In the genomic region with DNA sequence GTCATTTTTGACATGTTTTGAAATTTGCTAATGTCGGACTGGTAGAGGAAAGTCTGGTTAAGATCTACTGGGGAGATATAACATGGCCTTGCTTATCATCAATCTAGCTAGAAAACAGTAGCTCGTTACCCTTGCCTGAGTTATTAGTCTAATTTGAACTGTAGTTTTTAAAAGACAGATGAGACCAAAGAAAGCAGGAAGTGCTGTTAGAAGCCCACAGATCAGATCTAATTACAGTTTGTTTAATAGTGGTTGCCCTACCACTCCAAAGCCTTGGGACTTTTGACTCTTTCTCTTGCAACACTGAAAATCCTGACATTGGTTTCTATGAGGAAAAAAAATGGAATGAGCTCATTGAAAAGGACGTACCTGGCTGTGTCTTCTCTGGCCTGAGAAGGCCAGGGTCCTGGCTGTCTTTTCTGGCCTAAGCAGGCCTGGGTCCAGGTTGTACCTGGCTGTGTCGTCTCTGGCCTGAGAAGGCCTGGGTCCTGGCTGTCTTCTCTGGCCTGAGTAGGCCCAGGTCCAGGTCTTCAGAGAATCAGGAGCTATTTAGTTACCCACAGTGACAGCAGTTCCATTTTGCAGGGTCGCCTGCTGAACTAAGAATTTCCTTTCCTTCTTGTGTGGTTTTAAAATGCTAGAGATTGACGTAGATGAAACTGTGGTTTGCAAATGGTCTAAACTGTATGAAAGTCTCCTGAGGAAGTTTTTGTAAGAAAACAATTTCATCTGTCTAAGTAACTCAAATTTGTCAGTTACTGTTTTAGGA, we compare ENCODE assay signal across 15 mouse cellular contexts. TPM values are rescaled to one million over a fixed set of nuclear protein-coding genes. Genes with fewer than 3 reads are reported as not detected.
DNase-seq lines count a peak whose midpoint lies in the region; ATAC-seq lines count a peak whose summit lies in the region.
"Had no signal": no experiment of that assay in that cellular context is flagged by ENCODE, and none has a peak within 500 bp of the region (broad histone marks: within the 10 kb centered on the region; RNA-seq: fewer than 3 reads in every experiment).

A gene (minus strand): TSS at position 604 of the 769 bp plus-strand sequence.

- H3K4me1 ChIP-seq in liver, embryonic 12.5 days, result peaks cover 34% of the 10 kb centered on the region
- peaks cover 16% of the 10 kb centered on the region for H3K4me1 ChIP-seq in liver, embryonic 11.5 days (replicated peaks; ENCODE audit: control insufficient read depth, insufficient read depth, low read length)
- H3K4me1 ChIP-seq in forebrain, embryonic 12.5 days, result no peaks in the 10 kb centered on the region
- no peaks in the 10 kb centered on the region for H3K4me1 ChIP-seq in intestine, embryonic 15.5 days (replicated peaks)
- H3K4me1 ChIP-seq: forebrain, embryonic 10.5 days had no signal

- no peak within 1 kb of the TSS for H3K9ac ChIP-seq in liver, embryonic 12.5 days
- H3K9ac ChIP-seq in liver, embryonic 11.5 days (ENCODE audit: low read depth, low read length), result no peak within 1 kb of the TSS
- no peak within 1 kb of the TSS for H3K9ac ChIP-seq in forebrain, embryonic 12.5 days
- no peak within 1 kb of the TSS for H3K9ac ChIP-seq in intestine, embryonic 15.5 days
- H3K9ac ChIP-seq: liver, embryonic 15.5 days had no signal

- no peak within 1 kb of the TSS for H3K27ac ChIP-seq in liver, embryonic 12.5 days
- no peak within 1 kb of the TSS for H3K27ac ChIP-seq in liver, embryonic 11.5 days (ENCODE audit: low read depth, low read length)
- no peak within 1 kb of the TSS for H3K27ac ChIP-seq in forebrain, embryonic 12.5 days
- H3K27ac ChIP-seq in intestine, embryonic 15.5 days, result no peak within 1 kb of the TSS
- H3K27ac ChIP-seq: forebrain, embryonic 10.5 days; hindbrain, embryonic 10.5 days; liver, embryonic 15.5 days had no signal

- ATAC-seq in liver, embryonic 12.5 days, result no peak
- ATAC-seq in liver, embryonic 11.5 days (replicated peaks; ENCODE audit: low FRiP score), result no peak
- ATAC-seq in megakaryocyte, adult 5-6 weeks (ENCODE audit: poor library complexity, severe bottlenecking), result peak; percentile 53
- no peak for ATAC-seq in forebrain, embryonic 12.5 days (ENCODE audit: low FRiP score)
- no peak for ATAC-seq in intestine, embryonic 15.5 days

- 41% methylated on average over 6 of the region's 6 CpGs for WGBS in liver, embryonic 12.5 days (ENCODE audit: insufficient replicate concordance)
- WGBS in liver, embryonic 11.5 days, result 56% methylated on average over 6 of the region's 6 CpGs
- 88% methylated on average over 6 of the region's 6 CpGs for WGBS in forebrain, embryonic 12.5 days
- 60% methylated on average over 6 of the region's 6 CpGs for WGBS in intestine, embryonic 15.5 days

- H3K4me3 ChIP-seq in liver, embryonic 12.5 days, result no peak within 1 kb of the TSS
- no peak within 1 kb of the TSS for H3K4me3 ChIP-seq in liver, embryonic 11.5 days (ENCODE audit: low read depth, low read length)
- no peak within 1 kb of the TSS for H3K4me3 ChIP-seq in forebrain, embryonic 12.5 days (replicated peaks)
- H3K4me3 ChIP-seq in intestine, embryonic 15.5 days (replicated peaks), result no peak within 1 kb of the TSS
- H3K4me3 ChIP-seq: forebrain, embryonic 10.5 days; hindbrain, embryonic 10.5 days; liver, embryonic 15.5 days had no signal

- H3K36me3 ChIP-seq in liver, embryonic 12.5 days, result no peaks in the 10 kb centered on the region
- no peaks in the 10 kb centered on the region for H3K36me3 ChIP-seq in liver, embryonic 11.5 days (ENCODE audit: control insufficient read depth, insufficient read depth, low read length)
- no peaks in the 10 kb centered on the region for H3K36me3 ChIP-seq in forebrain, embryonic 12.5 days (replicated peaks)
- no peaks in the 10 kb centered on the region for H3K36me3 ChIP-seq in intestine, embryonic 15.5 days
- H3K36me3 ChIP-seq: forebrain, embryonic 10.5 days; hindbrain, embryonic 10.5 days; liver, embryonic 15.5 days had no signal

- no peak for DNase-seq in liver, embryonic 11.5 days (ENCODE audit: low spot score)
- peak; percentile 73 for DNase-seq in T-cell, adult 2 months (ENCODE audit: low spot score)
- peak; percentile 50 for DNase-seq in thymus, postnatal 25 days
- no peak for DNase-seq in left cerebral cortex, adult 8-10 months (ENCODE audit: low spot score in 2 of 2)
- DNase-seq: adrenal gland, postnatal 25 days; cerebellum, adult 2 months; kidney, adult 18-20 months had no signal

- H3K27me3 ChIP-seq in liver, embryonic 12.5 days (replicated peaks), result no peaks in the 10 kb centered on the region
- H3K27me3 ChIP-seq in liver, embryonic 11.5 days (replicated peaks; ENCODE audit: control insufficient read depth, insufficient read depth, low read length), result no peaks in the 10 kb centered on the region
- H3K27me3 ChIP-seq in forebrain, embryonic 12.5 days, result no peaks in the 10 kb centered on the region
- no peaks in the 10 kb centered on the region for H3K27me3 ChIP-seq in intestine, embryonic 15.5 days (replicated peaks)
- H3K27me3 ChIP-seq: liver, embryonic 15.5 days had no signal

- peak within 1 kb of the TSS; percentile 4; the same call in 1 of the 2 replicates for H3K4me2 ChIP-seq in liver, embryonic 12.5 days
- no peak within 1 kb of the TSS for H3K4me2 ChIP-seq in liver, embryonic 11.5 days
- H3K4me2 ChIP-seq in forebrain, embryonic 12.5 days, result no peak within 1 kb of the TSS
- H3K4me2 ChIP-seq in intestine, embryonic 15.5 days (replicated peaks), result no peak within 1 kb of the TSS
- H3K4me2 ChIP-seq: liver, embryonic 15.5 days had no signal

- no peaks in the 10 kb centered on the region for H3K9me3 ChIP-seq in liver, embryonic 12.5 days (replicated peaks)
- H3K9me3 ChIP-seq in liver, embryonic 11.5 days (ENCODE audit: control insufficient read depth, low read length), result no peaks in the 10 kb centered on the region
- H3K9me3 ChIP-seq in forebrain, embryonic 12.5 days, result no peaks in the 10 kb centered on the region
- no peaks in the 10 kb centered on the region for H3K9me3 ChIP-seq in intestine, embryonic 15.5 days
- H3K9me3 ChIP-seq: forebrain, embryonic 10.5 days; hindbrain, embryonic 10.5 days; liver, embryonic 15.5 days had no signal

RNA-seq across cellular contexts. Expression of the gene that starts here (rescaled TPM):
- 2.2 and 2.3 TPM in 2 replicates for polyA plus RNA-seq in liver, embryonic 12.5 days (2016; fragmentation: Nextera tagmentation; extraction: Ambion mirVana)
- polyA plus RNA-seq in liver, embryonic 11.5 days (2014; fragmentation: Nextera tagmentation; extraction: Ambion mirVana), result 2.3 and 2.8 TPM in 2 replicates
- 6.7 and 7.6 TPM in 2 replicates for total RNA-seq in megakaryocyte, adult 5-6 weeks (2015)
- 8.3 and 9.0 TPM in 2 replicates for total RNA-seq in megakaryocyte, adult 5-6 weeks (2017)
- not detected for total RNA-seq in left cerebral cortex, adult 8-10 months (2022)
- polyA plus RNA-seq in forebrain, embryonic 12.5 days (2016; fragmentation: Nextera tagmentation; extraction: Ambion mirVana), result 1.9 and 2.1 TPM in 2 replicates
- 0.97 and 1.00 TPM in 2 replicates for polyA plus RNA-seq in intestine, embryonic 15.5 days (2015; fragmentation: Nextera tagmentation; extraction: Ambion mirVana)
- polyA plus RNA-seq: cerebellum, adult 2 months; testis, adult 2 months had no signal

Comparison
In these comparisons a context has a peak if more than half of its experiments do, and no peak if none do; other contexts are left out.
1. RNA of the gene that starts here (total RNA-seq): 6.7 to 9.0 TPM in megakaryocyte, adult 5-6 weeks; not detected in left cerebral cortex, adult 8-10 months; every median in the first group is over 4 times any median in the second.
2. DNase-seq: peak in T-cell, adult 2 months (single experiment) and thymus, postnatal 25 days (single experiment); none in liver, embryonic 11.5 days (single experiment) and left cerebral cortex, adult 8-10 months (0 of 2).